Mouse (Mus musculus) urinary bladder, adult 18-20 months (tissue): ENCODE data around the gene Dctn1.
A peak's percentile ranks its signal among the peaks of the same experiment; 100 is the strongest.

Source experiments
- DNase-seq, 2 experiments: peaks; one replicate each; pipeline ENCODE4 v3.0.0; 2022; ENCODE audit warnings: low spot score in 2 of 2, mixed read lengths in 2 of 2

Gene Dctn1

DNA sequence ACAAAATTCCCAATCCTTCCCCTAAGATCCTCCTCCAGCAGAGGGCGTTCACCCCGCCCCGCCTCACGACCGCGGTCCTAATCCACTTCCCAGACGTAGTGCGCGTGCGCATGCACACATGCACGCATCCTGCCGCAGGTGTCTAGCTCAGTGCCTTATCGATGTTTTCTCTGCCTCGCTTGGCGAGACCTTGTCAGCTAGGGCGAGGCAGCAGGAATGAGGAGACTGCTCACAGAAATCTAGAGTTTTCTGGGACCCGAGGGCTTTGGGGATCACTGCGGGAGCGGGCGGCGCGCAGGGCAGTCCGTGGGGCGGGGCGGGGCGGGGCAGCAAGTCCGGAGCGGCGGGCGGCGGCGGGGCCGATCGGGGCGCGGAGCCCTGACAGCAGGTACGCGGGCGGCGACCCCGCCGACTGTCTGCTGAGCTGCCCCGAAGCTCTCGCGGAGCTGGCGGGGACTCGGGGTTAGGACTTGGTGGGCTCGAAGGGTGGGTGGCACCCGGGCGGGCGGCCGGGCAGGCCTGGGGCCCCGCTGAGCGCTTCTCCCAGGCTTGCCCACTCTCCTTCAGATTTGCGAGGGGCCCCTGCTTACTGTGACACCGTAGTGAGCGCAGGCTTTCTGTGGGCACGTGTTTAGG is at the start of gene Dctn1:
Gene Dctn1 (plus strand): TSS at position 314 of the 636 bp plus-strand sequence.
- DNase-seq: peak; percentile 91 to 92

DNA sequence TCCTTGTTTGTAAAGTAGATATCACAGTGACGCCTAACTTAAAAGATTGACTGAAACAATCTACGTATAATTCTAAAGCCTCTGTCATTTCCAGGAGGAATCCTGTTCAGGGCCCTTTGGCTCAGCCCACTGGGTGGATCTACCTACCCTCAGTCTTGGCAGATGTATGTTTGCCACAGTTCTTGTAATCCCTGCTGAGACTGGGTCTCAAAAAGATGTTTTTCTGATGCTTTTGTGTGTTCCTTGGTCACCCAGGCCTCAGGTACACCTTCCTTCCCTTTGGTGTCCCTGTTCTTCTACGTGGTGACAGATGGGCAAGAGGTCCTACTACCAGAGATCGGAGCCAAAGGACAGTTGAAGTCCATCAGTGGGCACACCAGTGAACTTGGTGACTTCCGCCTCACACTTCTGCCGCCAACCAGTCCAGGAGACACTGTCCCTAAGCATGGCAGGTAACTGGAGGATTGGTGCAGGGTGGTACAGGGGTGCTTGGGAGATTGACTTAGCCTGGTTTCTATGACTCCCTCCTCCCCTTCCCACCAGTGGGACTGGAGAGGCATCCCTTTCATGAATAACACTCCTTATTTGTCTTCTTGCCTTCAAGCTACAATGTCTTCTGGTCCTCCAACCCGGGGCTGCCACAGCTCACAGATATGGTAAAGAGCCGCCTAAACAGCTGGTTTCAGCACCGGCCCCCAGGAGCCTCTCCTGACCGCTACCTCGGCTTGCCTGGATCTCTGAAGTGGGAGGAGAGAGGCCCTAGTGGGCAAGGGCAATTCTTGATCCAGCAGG is 49.2 kb upstream of the Dctn1 start:
- DNase-seq: no peak

DNA sequence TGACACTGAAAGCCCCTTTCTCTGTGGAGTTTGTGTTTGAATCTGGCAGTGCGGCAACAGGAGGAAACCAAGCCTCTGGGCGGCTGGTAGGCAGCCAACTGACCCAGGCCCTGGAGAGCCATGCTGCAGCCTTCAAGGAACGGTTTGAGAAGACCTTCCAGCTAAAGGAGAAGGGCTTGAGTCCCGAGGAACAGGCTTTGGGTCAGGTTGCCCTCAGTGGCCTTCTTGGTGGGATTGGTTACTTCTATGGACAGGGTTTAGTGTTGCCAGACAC is 48.6 kb upstream of the Dctn1 start:
- DNase-seq: no peak

DNA sequence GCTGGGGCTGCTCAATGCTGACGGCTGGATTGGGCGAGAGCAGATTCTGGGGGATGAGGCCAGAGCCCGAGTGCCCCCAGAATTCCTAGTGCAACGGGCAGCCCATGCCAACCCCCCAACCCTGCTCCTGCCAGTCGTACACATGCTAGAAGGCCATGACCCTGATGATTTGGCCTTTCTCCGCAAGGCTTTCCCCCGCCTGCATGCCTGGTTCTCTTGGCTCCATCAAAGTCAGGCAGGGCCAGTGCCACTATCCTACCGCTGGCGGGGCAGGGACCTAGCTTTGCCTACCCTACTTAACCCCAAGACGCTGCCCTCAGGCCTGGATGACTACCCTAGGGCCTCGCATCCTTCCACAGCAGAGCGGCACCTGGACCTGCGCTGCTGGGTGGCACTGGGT is 48.1 kb upstream of the Dctn1 start:
- DNase-seq: no peak

DNA sequence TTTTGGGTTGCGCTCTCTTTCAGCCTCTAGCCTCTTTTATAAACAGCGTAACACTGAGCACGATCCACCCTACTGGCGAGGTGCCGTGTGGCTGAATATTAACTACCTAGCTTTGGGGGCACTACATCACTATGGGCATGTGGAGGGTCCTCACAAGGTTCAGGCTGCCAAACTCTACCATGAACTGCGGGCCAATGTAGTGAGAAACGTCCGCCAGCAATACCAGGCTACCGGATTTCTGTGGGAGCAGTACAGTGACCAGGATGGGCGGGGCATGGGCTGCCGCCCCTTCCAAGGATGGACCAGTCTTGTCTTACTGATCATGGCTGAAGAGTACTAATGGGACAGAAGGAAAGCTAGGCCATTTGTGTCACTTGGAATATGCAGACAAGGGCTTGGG is 47.4 kb upstream of the Dctn1 start:
- no peak for DNase-seq

DNA sequence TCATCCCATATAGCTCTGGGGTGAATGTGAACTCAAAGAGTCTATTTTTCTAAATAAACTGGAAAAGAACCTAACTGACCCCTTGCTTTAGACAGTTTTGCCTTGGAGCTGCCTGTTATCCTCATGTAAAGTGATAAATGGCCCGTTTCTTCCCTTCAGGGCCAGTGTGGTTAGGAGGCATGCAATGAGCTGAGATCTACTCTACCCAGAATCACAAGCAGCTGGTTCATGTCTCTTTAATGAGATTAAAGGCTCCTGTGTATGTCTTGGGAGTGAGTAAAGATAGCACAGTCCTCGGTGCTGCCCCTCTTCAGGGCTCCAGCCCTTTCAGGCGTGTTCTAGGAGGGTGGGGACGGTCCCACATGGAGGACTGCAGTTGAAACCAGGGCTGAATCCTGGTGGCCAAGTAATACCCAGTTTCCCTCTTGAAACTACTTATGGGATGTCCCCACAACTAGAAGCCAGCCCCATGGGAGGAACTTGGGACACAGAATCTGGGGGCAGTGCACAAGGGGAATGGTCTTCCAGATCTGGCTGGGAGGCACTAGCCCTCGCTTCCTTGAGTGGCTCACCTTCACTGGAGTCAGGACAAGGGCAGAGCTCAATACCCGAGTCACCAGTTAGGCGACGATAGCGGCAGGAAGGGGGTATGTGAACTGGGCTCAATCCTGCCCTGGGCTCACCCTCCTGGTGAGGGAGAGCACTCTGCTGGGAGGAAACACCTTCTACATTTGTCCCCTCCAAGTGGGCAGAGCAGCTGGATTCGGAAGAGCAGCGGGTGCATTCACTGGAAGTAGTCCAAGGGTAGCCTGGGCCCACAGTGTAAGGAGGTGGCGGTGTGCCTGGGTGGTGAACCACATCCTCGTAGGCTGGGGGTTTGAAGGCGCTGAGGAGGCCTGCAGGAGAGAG is 46.6 kb upstream of the Dctn1 start:
- DNase-seq: no peak

DNA sequence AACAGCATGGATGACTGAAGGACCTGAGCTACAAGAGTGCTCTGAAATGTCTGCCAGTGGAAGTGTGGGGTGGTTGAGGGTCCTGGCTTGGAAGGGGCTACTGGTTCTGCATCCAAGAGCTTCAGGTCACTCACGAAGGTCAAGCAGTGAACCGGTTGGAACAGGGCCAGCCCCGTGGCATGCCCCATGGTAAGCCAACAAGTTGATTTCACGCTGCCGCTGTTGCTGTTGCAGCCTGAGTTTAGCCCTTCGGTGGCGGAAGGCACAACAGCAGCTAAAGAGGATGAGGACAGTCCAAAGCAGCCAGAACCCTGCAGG is 46.0 kb upstream of the Dctn1 start:
- no peak for DNase-seq

DNA sequence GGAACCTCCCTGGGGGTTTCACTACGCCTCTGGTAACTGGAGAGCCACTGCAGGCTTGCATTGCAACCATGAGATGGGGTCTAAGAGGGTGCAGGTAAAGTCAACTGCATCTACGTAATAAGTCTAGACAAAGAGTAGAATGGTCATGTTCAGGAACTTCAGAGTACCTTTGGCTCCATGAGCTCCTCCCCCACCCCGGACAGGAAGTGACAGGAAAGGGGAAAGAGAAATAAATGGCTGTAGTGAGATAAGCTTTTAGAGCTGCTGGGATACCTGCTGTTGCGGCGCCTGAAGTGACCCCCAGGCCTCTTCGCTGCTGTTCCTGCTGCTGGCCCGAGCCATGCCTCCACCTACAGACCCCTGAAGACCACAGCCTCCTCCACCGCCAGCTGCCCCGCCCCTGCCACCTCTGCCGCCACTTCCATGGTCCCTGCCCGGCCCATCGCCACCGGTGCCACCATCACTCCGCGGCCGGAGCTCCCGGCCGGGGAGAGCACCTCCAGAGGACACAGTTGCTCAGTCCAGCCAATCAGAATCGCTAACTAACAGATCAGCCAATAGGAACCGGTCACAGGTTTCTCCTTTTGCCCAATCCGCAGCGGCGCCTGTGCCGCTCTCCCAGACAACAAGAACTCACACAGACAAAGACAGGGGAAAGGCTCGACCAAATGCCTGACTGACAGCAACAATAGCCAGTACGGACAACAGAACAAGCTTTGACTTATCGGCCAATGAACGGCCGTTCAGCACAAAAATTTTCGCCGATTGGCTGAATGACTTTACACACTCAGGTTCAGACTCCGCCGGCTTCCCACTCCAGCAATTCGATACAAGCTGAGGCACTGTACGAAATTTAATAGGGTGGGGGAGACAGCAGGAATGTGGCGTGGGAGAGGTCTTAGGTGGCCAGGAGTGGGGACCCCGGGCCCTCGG is 44.5 kb upstream of the Dctn1 start, which contains the start of gene Wbp1:
Gene Wbp1 (minus strand): TSS at position 630 of the 933 bp plus-strand sequence.
- peak; percentile 78 to 94 for DNase-seq

DNA sequence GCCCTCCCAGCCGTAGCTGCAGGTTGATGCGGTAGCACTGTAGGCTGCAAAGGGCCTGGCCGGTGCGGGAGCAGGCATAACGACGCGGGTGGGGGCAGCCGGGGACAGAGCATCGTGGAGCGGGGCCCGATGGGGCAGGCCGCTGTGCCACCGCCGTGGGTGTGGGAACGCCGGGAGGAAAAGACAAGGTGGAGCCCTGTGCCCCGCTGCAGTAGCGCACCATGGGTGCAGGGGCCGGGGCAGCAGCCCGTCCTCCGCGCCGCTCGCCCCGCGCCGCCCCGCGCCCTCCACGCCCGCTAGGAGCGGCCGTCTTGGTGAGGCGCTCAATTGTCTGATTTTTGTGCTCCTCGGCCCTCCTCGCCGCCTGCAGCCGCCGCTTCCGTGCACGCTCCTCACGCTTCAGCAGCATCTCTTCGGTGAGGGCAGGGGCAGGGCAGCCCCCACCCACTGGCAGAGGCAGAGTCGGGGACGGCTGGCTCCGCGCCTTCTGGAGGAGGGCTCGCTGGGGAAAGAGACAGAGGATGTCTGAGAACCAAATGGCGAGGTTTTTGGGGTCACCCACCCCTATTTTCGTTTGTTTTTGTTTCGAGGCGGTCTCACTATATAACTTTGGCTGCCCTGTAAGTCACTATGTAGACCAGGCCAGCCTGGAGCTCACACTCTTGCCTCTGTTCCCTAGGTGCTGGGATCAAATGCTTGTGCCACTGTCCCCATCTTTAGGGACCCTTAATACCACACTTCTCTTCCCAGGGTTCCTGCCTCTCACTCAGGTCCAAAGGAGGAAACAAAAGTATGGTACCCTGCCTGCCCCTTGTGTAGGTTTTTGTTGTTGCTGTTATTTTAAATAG is 43.6 kb upstream of the Dctn1 start:
- no peak for DNase-seq

DNA sequence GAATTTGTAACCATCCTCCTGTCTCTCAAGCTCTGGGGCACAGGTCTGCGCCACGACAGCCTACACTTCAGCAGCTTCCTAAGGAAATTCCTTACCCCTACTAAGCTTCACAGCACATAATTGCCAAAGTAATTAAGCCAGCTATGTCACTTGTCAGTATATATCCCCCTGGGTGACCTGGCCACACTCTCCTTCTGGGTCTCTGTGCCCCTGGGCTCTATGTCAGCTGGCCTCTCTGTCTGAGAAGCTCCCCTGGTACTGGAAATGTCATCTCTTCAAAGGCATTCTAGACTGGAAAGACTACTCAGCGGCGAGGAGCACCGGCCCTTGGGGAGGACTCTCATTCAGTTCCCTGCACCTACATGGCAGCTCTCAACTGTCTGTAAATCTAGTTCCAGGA is 42.8 kb upstream of the Dctn1 start:
- no peak for DNase-seq

DNA sequence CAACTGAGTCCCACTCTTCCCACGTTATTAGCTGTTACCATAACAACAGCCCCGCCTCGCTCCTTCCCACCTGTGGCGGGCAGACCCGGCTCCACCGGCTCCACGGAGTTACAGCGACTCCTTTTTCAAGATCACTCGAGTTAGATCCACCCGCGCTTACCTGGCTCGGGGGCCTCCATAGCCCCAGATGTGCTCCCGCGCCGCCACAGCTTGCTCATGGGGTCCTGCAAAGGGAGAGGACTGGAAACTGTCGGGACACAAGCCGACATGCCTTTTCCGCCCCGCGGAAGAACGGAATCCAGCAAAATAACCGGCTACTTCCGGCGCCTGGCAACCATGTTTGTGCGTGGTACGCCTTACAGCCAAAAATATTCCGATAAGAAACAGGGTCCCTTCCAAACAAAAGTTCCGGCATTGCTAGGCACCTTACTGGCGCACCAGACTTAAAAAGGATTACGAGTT is 40.8 kb upstream of the Dctn1 start:
- DNase-seq: peak; percentile 88 to 89

DNA sequence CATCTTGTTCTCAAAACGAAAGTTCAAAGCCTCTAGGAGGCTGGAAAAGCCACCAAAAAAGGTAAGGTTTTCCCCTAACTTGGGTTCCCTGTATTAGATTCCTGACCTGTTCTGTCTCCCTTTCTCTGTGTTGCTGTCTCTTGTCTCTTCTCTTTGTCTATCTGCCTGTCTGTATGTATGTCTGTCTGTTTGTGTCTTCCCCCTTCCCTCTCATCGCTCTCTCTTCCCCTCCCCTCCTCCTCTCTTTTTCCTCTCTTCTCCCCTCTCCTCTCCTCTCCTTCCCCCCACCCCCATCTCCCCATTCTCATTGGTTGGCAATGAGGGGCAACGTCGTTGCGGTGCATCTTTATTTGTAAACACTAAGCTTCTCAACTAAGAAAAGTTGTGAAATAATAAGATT is 40.4 kb upstream of the Dctn1 start, which contains the start of gene Ino80b:
Gene Ino80b (minus strand): TSS at position 101 of the 400 bp plus-strand sequence.
- no peak for DNase-seq

DNA sequence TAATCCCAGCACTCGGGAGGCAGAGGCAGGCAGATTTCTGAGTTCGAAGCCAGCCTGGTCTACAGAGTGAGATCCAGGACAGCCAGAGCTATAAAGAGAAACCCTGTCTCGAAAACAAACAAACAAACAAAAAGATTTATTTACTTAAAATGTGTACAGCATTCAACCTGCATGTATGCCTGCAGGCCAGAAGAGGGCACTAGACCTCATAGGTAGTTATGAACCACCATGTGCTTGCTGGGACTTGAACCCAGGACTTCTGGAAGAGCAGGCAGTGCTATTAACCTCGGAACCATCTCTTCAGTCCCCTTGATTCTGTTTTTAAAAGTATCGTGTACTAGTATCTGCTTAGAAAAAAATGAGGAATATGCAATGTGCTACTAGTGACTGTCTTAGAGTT is 38.3 kb upstream of the Dctn1 start:
- no peak for DNase-seq

DNA sequence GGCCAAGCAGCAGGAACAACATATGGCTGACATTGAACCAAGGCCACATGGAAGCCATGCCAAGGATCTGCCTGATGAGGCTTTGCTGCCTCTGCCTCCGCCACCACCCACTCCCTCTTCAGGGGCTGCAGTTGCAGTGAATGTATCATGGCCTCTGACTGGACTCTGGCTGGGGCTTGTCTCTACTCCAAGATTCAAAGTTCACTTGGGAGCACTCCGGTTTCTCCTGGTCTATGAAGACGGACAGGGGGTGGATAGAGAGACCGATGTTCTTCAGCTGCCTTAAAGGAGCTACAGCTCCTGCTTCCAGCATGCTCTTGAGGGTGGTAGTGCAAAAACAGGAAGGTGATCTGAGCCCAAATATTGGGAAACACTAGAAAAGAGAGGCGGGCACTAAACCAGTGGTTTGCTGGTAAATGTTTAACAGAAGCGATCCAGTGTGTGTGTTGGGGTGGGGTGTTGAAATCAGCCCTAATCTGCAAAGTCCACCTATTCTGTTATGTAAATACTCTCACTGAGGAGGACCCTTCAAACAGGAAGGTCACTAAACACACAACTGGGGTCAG is 34.2 kb upstream of the Dctn1 start:
- no peak for DNase-seq

DNA sequence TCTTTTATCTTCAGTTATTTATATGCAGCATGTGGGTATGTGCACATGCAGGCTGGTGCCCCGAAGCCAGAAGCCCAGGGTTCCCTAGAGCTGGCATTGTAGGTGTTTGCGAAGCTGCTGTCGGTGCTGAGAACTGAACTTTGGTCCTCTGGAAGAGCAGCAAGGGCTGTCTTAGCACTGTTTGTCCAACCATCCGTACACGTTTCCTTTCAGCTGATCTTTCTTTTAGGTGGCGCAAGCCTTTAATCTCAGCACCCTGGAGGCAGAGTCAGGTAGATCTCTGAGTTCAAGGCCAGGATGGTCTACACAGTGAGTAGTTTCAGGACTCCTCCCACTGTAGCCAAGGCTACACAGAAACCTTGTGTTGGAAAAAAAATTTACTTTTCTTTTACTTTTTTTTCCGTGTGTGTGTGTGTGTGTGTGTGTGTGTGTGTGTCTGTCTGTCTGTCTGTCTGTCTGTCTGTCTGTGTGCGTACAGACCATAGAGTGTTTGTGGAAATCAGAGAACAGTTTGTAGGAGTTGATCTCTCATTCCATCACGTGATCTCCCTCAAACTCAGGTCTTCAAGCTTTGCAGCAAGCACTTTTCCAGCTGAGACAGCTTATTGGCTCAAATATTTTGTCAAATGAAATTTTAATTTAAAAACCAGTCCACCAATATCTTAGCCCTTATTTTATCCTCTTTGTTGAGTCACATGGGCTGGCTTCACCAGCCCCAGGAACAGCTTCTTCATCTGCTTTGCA is 33.4 kb upstream of the Dctn1 start:
- DNase-seq: no peak

DNA sequence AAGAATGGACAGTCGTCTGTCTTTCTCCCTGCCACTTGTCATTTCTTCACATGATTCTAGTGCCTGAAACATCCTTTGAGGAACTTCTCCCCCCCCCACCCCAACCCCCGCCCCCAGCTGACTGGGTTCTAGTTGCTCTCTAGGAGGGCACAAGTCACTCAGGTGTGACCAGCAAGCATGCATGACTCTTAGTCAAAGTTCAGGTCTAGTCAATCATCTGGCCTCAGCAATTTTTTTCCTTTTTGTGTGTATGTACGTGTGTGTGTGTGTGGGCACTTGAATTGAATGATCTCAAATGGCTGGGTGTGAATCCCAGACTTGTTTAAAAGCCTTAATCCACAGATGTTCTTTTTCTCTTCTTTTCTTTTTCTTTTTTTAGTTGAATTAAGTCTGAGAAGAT is 31.5 kb upstream of the Dctn1 start:
- DNase-seq: no peak

DNA sequence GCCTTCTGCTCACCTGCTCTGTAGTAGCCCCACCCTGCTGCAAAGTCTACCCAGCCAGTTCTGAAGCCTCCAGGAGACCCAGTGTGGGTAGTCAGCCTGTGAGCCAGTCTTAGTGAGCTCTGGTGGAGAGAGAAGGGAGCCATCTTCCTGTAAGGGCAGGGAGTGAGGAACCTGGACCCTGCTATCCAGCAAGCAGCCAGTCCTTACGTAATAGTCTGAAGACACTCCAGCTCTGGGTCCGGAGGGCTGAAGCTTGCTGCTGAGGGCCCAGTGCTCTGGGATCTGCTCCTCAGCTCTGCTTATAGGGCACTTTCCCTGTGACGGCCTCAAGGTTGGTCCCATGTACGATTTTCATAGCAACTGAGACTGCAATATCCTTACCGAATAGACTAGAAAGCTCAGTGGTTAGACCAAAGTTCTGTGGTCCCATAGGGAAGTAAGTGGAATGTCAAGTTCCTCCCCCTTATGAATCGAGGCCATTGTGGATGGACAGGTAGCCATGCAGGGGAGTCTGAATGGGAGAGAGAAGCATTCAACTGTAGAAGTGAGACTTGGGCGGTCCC is 30.7 kb upstream of the Dctn1 start, which contains the start of gene Rtkn:
Gene Rtkn (plus strand): TSS at position 513 of the 563 bp plus-strand sequence.
- DNase-seq: no peak

DNA sequence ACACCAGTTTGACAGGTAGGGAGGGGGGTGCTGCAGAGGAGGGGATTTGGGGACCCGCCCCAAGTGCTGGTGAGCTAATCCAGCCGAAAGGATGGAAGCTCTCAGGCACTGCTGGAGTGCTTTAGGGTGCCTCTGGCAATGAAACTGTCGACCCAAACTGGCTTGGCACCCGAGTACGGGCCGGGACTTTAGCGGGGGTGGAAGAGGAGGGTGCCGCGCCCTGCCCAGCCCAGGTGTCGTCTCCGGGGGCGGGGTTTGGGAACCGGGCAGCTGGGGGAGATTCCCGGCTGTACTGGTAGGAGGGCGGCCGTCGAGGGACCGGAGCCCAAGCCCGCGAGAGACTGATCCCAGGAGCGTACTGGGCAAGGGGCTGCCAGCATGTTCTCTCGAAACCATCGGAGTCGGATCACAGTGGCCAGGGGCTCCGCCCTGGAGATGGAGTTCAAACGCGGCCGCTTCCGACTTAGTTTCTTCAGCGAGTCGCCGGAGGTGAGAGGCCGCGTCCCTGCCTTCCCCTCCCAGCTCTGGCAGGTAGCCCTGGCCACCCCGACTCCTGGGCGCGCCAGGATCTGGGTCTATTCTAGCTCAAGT is 30.1 kb upstream of the Dctn1 start:
- peak in 1 of 2 experiments; percentile 36 for DNase-seq
